Mouse (Mus musculus) lung, embryonic 15.5 days (tissue): ENCODE results near the gene Ints11. TPM values are rescaled to one million over a fixed set of nuclear protein-coding genes. Genes with fewer than 3 reads are reported as not detected.

Experiments used
- ATAC-seq: fragments of 200-750 bp; cut with Nextera tagmentation; 2 replicates; pipeline ENCODE4 v1.8.0; 2017; ENCODE audit warnings: moderate number of reproducible peaks, borderline replicate concordance; ENCODE audit not compliant: low FRiP score, low TSS enrichment; ENCODE audit errors: extremely low read depth
- H3K27ac ChIP-seq: fragments of 300-500 bp; sonication (generic); 2 replicates; pipeline ENCODE4 v1.5.1; 2015; ENCODE audit warnings: moderate library complexity, mild to moderate bottlenecking, inconsistent platforms
- H3K27me3 ChIP-seq: fragments of 300-500 bp; sonication (generic); 2 replicates; pipeline ENCODE4 v1.6.1; 2015; ENCODE audit warnings: inconsistent platforms
- H3K36me3 ChIP-seq: fragments of 300-500 bp; sonication (generic); 2 replicates; pipeline ENCODE4 v1.6.1; 2015; ENCODE audit warnings: inconsistent platforms
- H3K4me1 ChIP-seq: fragments of 300-500 bp; sonication (generic); 2 replicates; pipeline ENCODE4 v1.6.1; 2015; ENCODE audit warnings: inconsistent platforms
- H3K4me2 ChIP-seq: fragments of 300-500 bp; sonication (generic); 2 replicates; pipeline ENCODE4 v1.6.1; 2015; ENCODE audit warnings: inconsistent platforms, mild to moderate bottlenecking, moderate library complexity
- H3K4me3 ChIP-seq: fragments of 300-500 bp; sonication (generic); 2 replicates; pipeline ENCODE4 v1.5.1; 2015; ENCODE audit warnings: mild to moderate bottlenecking, inconsistent platforms
- H3K9ac ChIP-seq: fragments of 300-500 bp; sonication (generic); 2 replicates; pipeline ENCODE4 v1.6.1; 2015; ENCODE audit warnings: inconsistent platforms
- H3K9me3 ChIP-seq: fragments of 300-500 bp; sonication (generic); 2 replicates; pipeline ENCODE4 v1.6.1; 2016; ENCODE audit warnings: inconsistent platforms
- WGBS: fragments of 180-500 bp; shearing (Covaris S2); methylation state at CpG from one replicate; pipeline ENCODE4 v1.1.7; 2015; 5-methylcytosine and 5-hydroxymethylcytosine counted together
- polyA plus RNA-seq: library from polyadenylated mRNA; unstranded; fragments of >200 nt; fragmentation: Nextera tagmentation; extraction: Ambion mirVana; gene quantifications from 2 replicates; pipeline ENCODE4 v1.2.1, GENCODE M21; 2015

Ints11 gene
- polyA plus RNA-seq, 1 experiment from 2014 or later = 77.7 TPM

GRCm38 (mm10) chr4:155883587-155883986 is 14.2 kb downstream of the Ints11 start:
- Histone ChIP-seq H3K9me3 (no peaks in the 10 kb centered on the region), H3K9ac (no peak overlapping the region), H3K4me3 (no peak overlapping the region), H3K36me3 (peaks cover 50% of the 10 kb centered on the region), H3K27ac (peak overlapping the region; percentile 69), H3K27me3 (no peaks in the 10 kb centered on the region), H3K4me1 (no peaks in the 10 kb centered on the region), H3K4me2 (no peak overlapping the region)
- 65% methylated on average over 3 of the region's 3 CpGs for WGBS
- ATAC-seq = no peak

GRCm38 (mm10) chr4:155886330-155886729 is 17.0 kb downstream of the Ints11 start:
- H3K9me3 ChIP-seq = no peaks in the 10 kb centered on the region
- H3K36me3 ChIP-seq = peaks cover 54% of the 10 kb centered on the region
- no peaks in the 10 kb centered on the region for H3K27me3 ChIP-seq
- peaks cover 13% of the 10 kb centered on the region for H3K4me1 ChIP-seq
- no peak overlapping the region for H3K9ac ChIP-seq
- ATAC-seq = no peak
- H3K4me2 ChIP-seq = no peak overlapping the region
- no peak overlapping the region for H3K4me3 ChIP-seq
- 89% methylated on average over 5 of the region's 5 CpGs for WGBS
- no peak overlapping the region for H3K27ac ChIP-seq

- peaks cover 53% of the 10 kb centered on the region for H3K36me3 ChIP-seq
- WGBS = 87% methylated on average over 10 of the region's 10 CpGs
- H3K4me1 ChIP-seq = peaks cover 15% of the 10 kb centered on the region
- no peak overlapping the region for H3K9ac ChIP-seq
- ATAC-seq = no peak
- H3K27me3 ChIP-seq = no peaks in the 10 kb centered on the region
- H3K27ac ChIP-seq = no peak overlapping the region
- H3K4me2 ChIP-seq = no peak overlapping the region
- H3K9me3 ChIP-seq = no peaks in the 10 kb centered on the region
- H3K4me3 ChIP-seq = no peak overlapping the region
Measured at GRCm38 (mm10) chr4:155887674-155888073, 18.3 kb downstream of the Ints11 start.

- Histone ChIP-seq H3K4me1 (peaks cover 19% of the 10 kb centered on the region), H3K9ac (no peak overlapping the region), H3K27ac (no peak overlapping the region), H3K4me3 (no peak overlapping the region), H3K9me3 (no peaks in the 10 kb centered on the region), H3K36me3 (peaks cover 49% of the 10 kb centered on the region), H3K4me2 (no peak overlapping the region), H3K27me3 (no peaks in the 10 kb centered on the region)
- 91% methylated on average over 9 of the region's 9 CpGs for WGBS
- ATAC-seq = no peak
Measured at GRCm38 (mm10) chr4:155888181-155888580, 18.8 kb downstream of the Ints11 start.

- Histone ChIP-seq H3K4me3 (no peak overlapping the region), H3K9me3 (no peaks in the 10 kb centered on the region), H3K4me2 (no peak overlapping the region), H3K27me3 (no peaks in the 10 kb centered on the region), H3K27ac (no peak overlapping the region), H3K4me1 (peaks cover 30% of the 10 kb centered on the region), H3K36me3 (peaks cover 49% of the 10 kb centered on the region), H3K9ac (no peak overlapping the region)
- ATAC-seq = no peak
- 75% methylated on average over 5 of the region's 5 CpGs for WGBS
Measured at GRCm38 (mm10) chr4:155889316-155889715, 20.0 kb downstream of the Ints11 start.

- Histone ChIP-seq H3K9ac (peak overlapping the region; percentile 69), H3K4me3 (peak overlapping the region; percentile 90), H3K27ac (no peak overlapping the region), H3K4me1 (peaks cover 43% of the 10 kb centered on the region), H3K36me3 (peaks cover 35% of the 10 kb centered on the region), H3K27me3 (no peaks in the 10 kb centered on the region), H3K9me3 (no peaks in the 10 kb centered on the region), H3K4me2 (peak overlapping the region; percentile 88)
- WGBS = 1% methylated on average over 34 of the region's 34 CpGs
- ATAC-seq = no peak
Measured at GRCm38 (mm10) chr4:155891011-155891471, 21.7 kb downstream of the Ints11 start.

- Histone ChIP-seq H3K9me3 (no peaks in the 10 kb centered on the region), H3K4me1 (peaks cover 43% of the 10 kb centered on the region), H3K9ac (peak within 1 kb of the TSS; percentile 92), H3K27ac (peak within 1 kb of the TSS; percentile 99), H3K36me3 (peaks cover 30% of the 10 kb centered on the region), H3K4me2 (peak within 1 kb of the TSS; percentile 88), H3K27me3 (no peaks in the 10 kb centered on the region), H3K4me3 (peak within 1 kb of the TSS; percentile 90)
- WGBS = under 1% methylated on average over 52 of the region's 52 CpGs
- ATAC-seq = peak; percentile 89
Measured at GRCm38 (mm10) chr4:155891551-155892001, 22.2 kb downstream of the Ints11 start, which contains the start of the genes Pusl1 and Acap3. TSS of gene Pusl1 (minus strand) at chr4:155891781. TSS of gene Acap3 (plus strand) at chr4:155891822.

- 0% methylated on average over 37 of the region's 56 CpGs for WGBS
Measured at GRCm38 (mm10) chr4:155892017-155892416, 22.7 kb downstream of the Ints11 start.

GRCm38 (mm10) chr4:155892438-155893211 is 23.3 kb downstream of the Ints11 start:
- Histone ChIP-seq H3K9ac (peak overlapping the region; percentile 92), H3K4me1 (peaks cover 43% of the 10 kb centered on the region), H3K27me3 (no peaks in the 10 kb centered on the region), H3K36me3 (peaks cover 24% of the 10 kb centered on the region), H3K4me3 (peak overlapping the region; percentile 90), H3K27ac (peak overlapping the region; percentile 99), H3K4me2 (peak overlapping the region; percentile 88), H3K9me3 (no peaks in the 10 kb centered on the region)
- 5% methylated on average over 37 of the region's 37 CpGs for WGBS
- no peak; the same call in none of the 2 replicates for ATAC-seq

More at GRCm38 (mm10) chr4:155892017-155892416, 22.7 kb downstream of the Ints11 start:
- H3K27ac ChIP-seq = peak overlapping the region; percentile 99
- peaks cover 28% of the 10 kb centered on the region for H3K36me3 ChIP-seq
- H3K4me2 ChIP-seq = peak overlapping the region; percentile 88
- H3K4me1 ChIP-seq = peaks cover 43% of the 10 kb centered on the region
- H3K4me3 ChIP-seq = peak overlapping the region; percentile 90
- H3K9ac ChIP-seq = peak overlapping the region; percentile 92
- H3K27me3 ChIP-seq = no peaks in the 10 kb centered on the region
- ATAC-seq = peak; percentile 92
- H3K9me3 ChIP-seq = no peaks in the 10 kb centered on the region

- Histone ChIP-seq H3K4me3 (peak overlapping the region; percentile 90), H3K4me1 (peaks cover 43% of the 10 kb centered on the region), H3K36me3 (peaks cover 21% of the 10 kb centered on the region), H3K9me3 (no peaks in the 10 kb centered on the region), H3K27me3 (no peaks in the 10 kb centered on the region), H3K27ac (no peak overlapping the region), H3K4me2 (peak overlapping the region; percentile 88), H3K9ac (no peak overlapping the region)
- WGBS = 74% methylated on average over 7 of the region's 8 CpGs
- ATAC-seq = no peak
Measured at GRCm38 (mm10) chr4:155893212-155893690, 23.9 kb downstream of the Ints11 start.

GRCm38 (mm10) chr4:155894311-155894881 is 25.1 kb downstream of the Ints11 start:
- Histone ChIP-seq H3K4me2 (peak overlapping the region; percentile 88), H3K27me3 (no peaks in the 10 kb centered on the region), H3K9ac (no peak overlapping the region), H3K9me3 (no peaks in the 10 kb centered on the region), H3K4me3 (peak overlapping the region; percentile 90; the same call in 1 of the 2 replicates), H3K4me1 (peaks cover 43% of the 10 kb centered on the region), H3K36me3 (peaks cover 21% of the 10 kb centered on the region), H3K27ac (peak overlapping the region; percentile 21)
- WGBS = 10% methylated on average over 8 of the region's 8 CpGs
- ATAC-seq = peak; percentile 15; the same call in 1 of the 2 replicates
